Mouse (Mus musculus) inflammation-experienced regulatory T-cells, adult 6 months (primary cell): ENCODE measurements around the gene 9930022D16Rik. TPM values are rescaled to one million over a fixed set of nuclear protein-coding genes. Genes with fewer than 3 reads are reported as not detected.

Experiments used
- ATAC-seq: one replicate; pipeline ENCODE4 v1.8.0; 2017
- polyA plus RNA-seq, 3 experiments: library from polyadenylated mRNA; unstranded; fragments of 100-300 nt; shearing (Covaris generic); gene quantifications; one replicate each; pipeline ENCODE4 v1.2.1; 2017

The 9930022D16Rik gene
- polyA plus RNA-seq, 3 experiments from 2014 or later = 0.28 to 0.39 (median 0.36) TPM

DNA sequence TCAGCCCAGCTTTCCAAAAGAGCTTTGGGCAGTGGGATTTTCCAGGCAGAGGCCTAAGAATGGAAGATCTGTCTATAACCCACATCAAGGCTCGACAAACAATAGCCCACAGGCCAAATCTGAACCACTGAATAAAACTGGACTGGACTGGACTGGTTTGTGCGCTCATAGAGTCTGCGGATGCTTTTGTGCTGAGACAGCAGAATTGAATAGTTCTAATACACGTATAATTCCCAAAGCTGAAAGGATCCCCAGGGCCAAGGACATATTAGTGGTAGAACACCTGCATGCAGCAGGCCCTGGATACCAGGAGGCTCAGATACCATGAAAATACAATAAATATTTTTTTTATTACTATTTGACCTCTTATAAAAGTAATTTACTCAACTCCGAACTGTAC is 42.5 kb downstream of the 9930022D16Rik start:
- ATAC-seq = no peak

DNA sequence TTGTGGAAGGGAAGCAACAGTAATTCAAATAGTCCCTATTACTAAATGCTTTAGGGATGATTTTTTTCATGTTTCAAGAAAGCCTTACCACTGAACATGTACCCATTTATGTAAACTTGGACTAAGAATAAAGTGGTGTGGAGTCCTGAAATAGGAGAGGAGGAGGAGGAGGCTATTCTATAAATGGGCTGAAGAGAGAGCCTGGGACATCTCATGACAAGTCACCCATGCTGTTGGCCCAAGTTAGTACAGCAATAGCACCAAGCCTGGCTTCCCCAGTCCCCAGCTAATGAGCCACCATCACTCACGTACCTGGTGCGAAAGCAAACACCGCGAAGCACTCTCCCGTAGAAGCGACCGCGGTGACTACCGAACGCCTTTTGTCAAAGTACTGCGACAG is 44.4 kb downstream of the 9930022D16Rik start:
- no peak for ATAC-seq

DNA sequence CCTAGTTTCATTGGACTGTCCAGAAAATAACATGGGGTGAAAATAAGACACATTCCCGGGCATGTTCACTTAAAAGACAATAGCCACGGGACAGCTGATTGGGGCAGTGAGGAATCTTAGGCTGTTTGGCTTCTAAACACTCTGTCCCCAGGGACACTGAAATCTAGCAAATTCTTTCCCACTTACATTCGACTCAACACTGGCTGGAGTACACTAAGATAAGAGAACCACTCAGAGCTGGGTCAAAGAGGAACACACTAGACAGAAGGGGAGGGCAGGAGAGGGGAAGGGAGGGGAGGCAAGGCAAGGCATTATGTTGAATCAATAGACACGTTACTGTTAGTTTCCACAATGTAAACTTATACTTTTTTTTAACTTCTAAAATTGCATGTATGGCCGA is 46.9 kb downstream of the 9930022D16Rik start:
- ATAC-seq = no peak

DNA sequence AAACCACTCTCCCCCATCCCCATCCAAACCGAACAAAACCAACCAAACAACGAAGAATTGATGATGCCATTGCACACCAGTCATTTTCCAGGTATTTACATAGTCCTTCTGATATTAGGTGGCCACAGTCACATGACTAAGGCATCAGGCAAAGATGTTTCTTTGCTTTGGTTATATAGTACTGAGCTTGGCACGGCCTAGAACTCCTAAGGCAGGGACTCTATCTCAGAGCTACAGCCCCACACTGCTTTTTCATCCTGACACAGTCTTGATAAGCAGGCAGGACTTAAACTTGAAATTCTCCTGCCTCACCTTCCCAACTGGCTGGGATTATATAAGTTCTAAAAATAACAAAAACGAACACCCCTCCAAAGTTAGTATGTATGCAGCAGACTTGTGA is 51.4 kb downstream of the 9930022D16Rik start:
- no peak for ATAC-seq

DNA sequence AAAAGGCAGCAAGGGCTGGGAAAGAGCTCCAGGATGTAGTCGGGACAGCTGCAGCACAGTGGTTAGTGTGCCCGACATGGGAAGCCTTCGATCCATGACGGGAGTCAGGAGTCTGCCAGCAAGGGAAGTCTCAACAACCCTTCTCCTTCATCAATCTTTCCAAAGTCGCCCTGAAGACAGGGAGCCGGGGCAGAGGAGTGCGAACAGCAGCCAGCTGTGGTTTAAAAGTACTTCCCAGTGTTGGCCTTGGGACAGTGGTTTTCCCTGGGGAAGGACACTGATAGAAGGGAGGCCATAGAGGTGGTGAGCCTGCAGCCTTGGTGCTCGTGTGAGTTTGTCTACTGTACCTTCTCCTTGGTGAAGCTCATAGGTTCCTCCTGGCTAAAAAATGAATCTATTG is 53.3 kb downstream of the 9930022D16Rik start:
- ATAC-seq = no peak

DNA sequence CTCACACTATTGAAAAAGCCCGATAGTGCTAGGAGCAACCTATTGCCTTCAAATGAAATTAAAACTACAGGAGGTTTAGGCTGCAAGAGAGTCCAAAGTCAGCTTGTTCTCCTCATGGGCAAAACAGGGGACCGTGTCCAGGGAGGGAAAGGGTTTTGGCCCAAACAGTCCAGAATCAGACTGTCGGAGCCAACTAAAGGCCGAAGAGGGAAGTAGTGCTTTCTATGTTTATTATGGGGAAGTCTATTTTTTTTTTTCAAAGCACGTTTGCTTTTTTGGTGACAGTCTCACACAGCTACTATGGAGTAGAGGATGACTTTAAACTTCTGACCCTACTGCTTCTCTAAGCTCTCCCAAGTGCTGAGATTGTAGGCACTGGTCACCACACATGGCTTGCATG is 54.4 kb downstream of the 9930022D16Rik start:
- no peak for ATAC-seq

Other genes with a start within 250 kb of the 9930022D16Rik start
- gene Rgs9, start 115.8 kb upstream of the 9930022D16Rik start, polyA plus RNA-seq = 1 to 10 TPM; 4.2 to 6.6 (median 4.9) TPM
- 10 to 100 TPM; 57.3 to 78.9 (median 61.4) TPM for gene Gna13, start 51.1 kb upstream of the 9930022D16Rik start, polyA plus RNA-seq
- 10 to 100 TPM; 44.8 to 49.1 (median 46.0) TPM for gene Amz2, start 12.0 kb downstream of the 9930022D16Rik start, polyA plus RNA-seq
- 1 to 10 TPM; 1.8 to 8.0 (median 4.6) TPM for gene Arsg, start 59.5 kb downstream of the 9930022D16Rik start, polyA plus RNA-seq
- gene Slc16a6, start 59.7 kb downstream of the 9930022D16Rik start, polyA plus RNA-seq = 10 to 100 TPM; 22.4 to 30.5 (median 26.4) TPM
- under 1 TPM; 0.16 to 0.34 (median 0.16) TPM for gene Wipi1, start 198.1 kb downstream of the 9930022D16Rik start, polyA plus RNA-seq
- 100 to 1,000 TPM; 403 to 748 (median 453) TPM for gene Prkar1a, start 235.5 kb downstream of the 9930022D16Rik start, polyA plus RNA-seq